Mouse (Mus musculus) olfactory bulb, adult 2 months (tissue): Measurements from ENCODE around the gene Rnf169. TPM values are rescaled to one million over a fixed set of nuclear protein-coding genes. Genes with fewer than 3 reads are reported as not detected.
"Not testable (repeated sequence)": the region's sequence is repeated elsewhere in the genome, so short reads cannot be mapped to it uniquely, and the experiment has no call there.

Experiments
- H3K27ac ChIP-seq: fragments of 200-500 bp; 2 replicates; pipeline ENCODE4 v1.5.1; 2012; ENCODE audit warnings: low read depth, low read length; ENCODE audit not compliant: insufficient read depth
- H3K4me1 ChIP-seq: fragments of 200-500 bp; 2 replicates; pipeline ENCODE4 v1.6.1; 2012; ENCODE audit warnings: low read length; ENCODE audit not compliant: control insufficient read depth, insufficient read depth
- H3K4me3 ChIP-seq: fragments of 200-500 bp; 2 replicates; pipeline ENCODE4 v1.5.1; 2012; ENCODE audit warnings: mild to moderate bottlenecking, low read depth, low read length, moderate library complexity; ENCODE audit not compliant: insufficient read depth
- CTCF ChIP-seq: fragments of 200-500 bp; IDR thresholded peaks from 2 replicates; pipeline ENCODE4 v1.5.1; 2012; ENCODE audit warnings: low read depth, mild to moderate bottlenecking, low read length, moderate library complexity; ENCODE audit not compliant: insufficient read depth
- POLR2A ChIP-seq: fragments of 200-500 bp; IDR thresholded peaks from 2 replicates; pipeline ENCODE4 v1.6.1; 2012; ENCODE audit warnings: mild to moderate bottlenecking, low read depth, low read length, moderate library complexity; ENCODE audit not compliant: insufficient read depth
- whole genome bisulfite sequencing: fragments of 180-500 bp; shearing (Covaris S2); methylation state at CpG from one replicate; pipeline ENCODE4 v1.1.7; 2018; 5-methylcytosine and 5-hydroxymethylcytosine counted together
- polyA plus RNA-seq: library from polyadenylated mRNA; stranded (reverse); fragments of >200 nt; gene quantifications from 2 replicates; pipeline ENCODE4 v1.2.4, GENCODE M21; 2012; ENCODE audit warnings: low replicate concordance; ENCODE audit not compliant: missing spikeins, insufficient read depth, insufficient read length

Rnf169 gene
- polyA plus RNA-seq, 1 experiment = 42.4 TPM

- Histone ChIP-seq H3K27ac (no peak overlapping the region), H3K4me3 (no peak overlapping the region), H3K4me1 (peaks cover 6% of the 10 kb centered on the region; the same call in 1 of the 2 replicates)
- WGBS = 61% methylated on average over 2 of the region's 2 CpGs
- TF ChIP-seq POLR2A (no peak), CTCF (no peak)
These were observed 8.3 kb downstream of the Rnf169 start for GRCm38 (mm10) chr7:99971926-99972325.

- Histone ChIP-seq H3K4me3 (no peak overlapping the region), H3K27ac (no peak overlapping the region), H3K4me1 (peaks cover 18% of the 10 kb centered on the region)
- WGBS = 56% methylated on average over 4 of the region's 4 CpGs
- no peak for TF ChIP-seq POLR2A
- TF ChIP-seq CTCF = no peak
These were observed 11.1 kb downstream of the Rnf169 start for GRCm38 (mm10) chr7:99969151-99969550.

- Histone ChIP-seq H3K4me3 (no peak overlapping the region), H3K4me1 (peaks cover 21% of the 10 kb centered on the region), H3K27ac (peak overlapping the region; percentile 84)
- 25% methylated on average over 9 of the region's 9 CpGs for WGBS
- TF ChIP-seq POLR2A = no peak
- TF ChIP-seq CTCF = no peak
These were observed 14.1 kb downstream of the Rnf169 start for GRCm38 (mm10) chr7:99966011-99966721.

DNA sequence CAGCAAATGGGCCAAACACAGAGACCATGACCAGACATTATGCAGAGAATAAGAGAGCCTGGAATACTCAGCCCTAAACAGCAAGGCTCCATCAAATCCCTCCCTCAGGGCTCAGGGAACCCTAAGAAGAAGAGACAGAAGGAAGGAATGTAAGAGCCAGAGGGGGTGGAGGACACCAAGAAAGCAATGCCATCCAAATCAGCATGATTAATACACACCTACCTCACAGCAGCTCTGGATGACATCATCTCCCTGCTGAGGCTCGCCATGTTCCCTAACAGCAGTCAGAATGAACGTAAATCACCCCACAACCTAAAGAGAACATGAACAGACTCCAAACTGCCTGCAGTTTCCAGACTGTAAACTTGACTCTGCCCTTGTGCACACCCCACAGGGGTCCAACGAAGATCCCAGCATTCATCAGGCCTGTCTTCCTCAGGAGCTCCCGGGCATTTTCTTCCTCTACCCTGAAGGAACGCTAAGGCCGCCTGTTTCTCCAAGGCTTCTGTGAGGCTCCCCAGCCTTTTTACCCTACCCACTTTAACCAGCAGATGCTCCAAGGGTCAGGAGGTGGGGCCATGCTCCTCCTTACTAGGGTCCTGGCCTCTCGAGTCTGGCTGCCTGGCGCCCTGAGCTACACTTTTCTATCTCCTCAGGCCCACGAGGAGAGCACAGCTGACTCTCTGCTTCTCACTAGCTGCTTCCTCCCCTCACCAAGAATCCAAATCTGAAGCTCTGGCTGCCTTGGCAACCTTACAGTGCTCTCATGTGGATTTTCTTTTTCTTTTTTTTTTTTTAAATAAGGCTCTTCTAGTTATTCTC, 15.0 kb downstream of the Rnf169 start:
- no peak for TF ChIP-seq CTCF
- no peak for TF ChIP-seq POLR2A
- WGBS = 11% methylated on average over 9 of the region's 9 CpGs
- Histone ChIP-seq H3K27ac (peak overlapping the region; percentile 95), H3K4me3 (peak overlapping the region; percentile 25), H3K4me1 (peaks cover 21% of the 10 kb centered on the region)

- H3K27ac ChIP-seq = peak overlapping the region; percentile 51; the same call in 1 of the 2 replicates
- 58% methylated on average over 3 of the region's 3 CpGs for WGBS
- TF ChIP-seq POLR2A (no peak), CTCF (no peak)
- H3K4me1 ChIP-seq = peaks cover 19% of the 10 kb centered on the region
- no peak overlapping the region for H3K4me3 ChIP-seq
These were observed 16.9 kb downstream of the Rnf169 start for GRCm38 (mm10) chr7:99963237-99963860.

- Histone ChIP-seq H3K4me3 (no peak overlapping the region), H3K27ac (peak overlapping the region; percentile 51; the same call in 1 of the 2 replicates), H3K4me1 (peaks cover 19% of the 10 kb centered on the region)
- TF ChIP-seq CTCF (no peak), POLR2A (no peak)
- 50% methylated on average over 8 of the region's 8 CpGs for WGBS
These were observed 17.6 kb downstream of the Rnf169 start for GRCm38 (mm10) chr7:99962536-99963236.

GRCm38 (mm10) chr7:99961518-99961917, 18.7 kb downstream of the Rnf169 start:
- no peak for TF ChIP-seq POLR2A
- TF ChIP-seq CTCF = no peak
- Histone ChIP-seq H3K4me1 (peaks cover 21% of the 10 kb centered on the region), H3K4me3 (no peak overlapping the region), H3K27ac (no peak overlapping the region)
- 89% methylated on average over 2 of the region's 2 CpGs for WGBS

- not testable (repeated sequence) for H3K27ac ChIP-seq, H3K4me3 ChIP-seq
- 78% methylated on average over 2 of the region's 2 CpGs for WGBS
- peaks cover 16% of the 10 kb centered on the region for H3K4me1 ChIP-seq
These were observed 19.7 kb downstream of the Rnf169 start for GRCm38 (mm10) chr7:99960571-99960970.
